Mouse (Mus musculus) small intestine, adult 10 weeks (tissue): ENCODE measurements around the gene Ccdc96. TPM values are rescaled to one million over a fixed set of nuclear protein-coding genes. Genes with fewer than 3 reads are reported as not detected.

Experiments used
- polyA plus RNA-seq: library from polyadenylated mRNA; stranded (reverse); fragments of 350-450 nt; fragmentation: Illumina TruSeq; extraction: RNeasy Lipid Tissue Mini Kit (QIAGEN cat#74804); gene quantifications from one replicate; pipeline ENCODE4 v1.2.3, GENCODE M21; 2014; ENCODE audit warnings: low replicate concordance

Gene Ccdc96
- polyA plus RNA-seq, result not detected

DNA sequence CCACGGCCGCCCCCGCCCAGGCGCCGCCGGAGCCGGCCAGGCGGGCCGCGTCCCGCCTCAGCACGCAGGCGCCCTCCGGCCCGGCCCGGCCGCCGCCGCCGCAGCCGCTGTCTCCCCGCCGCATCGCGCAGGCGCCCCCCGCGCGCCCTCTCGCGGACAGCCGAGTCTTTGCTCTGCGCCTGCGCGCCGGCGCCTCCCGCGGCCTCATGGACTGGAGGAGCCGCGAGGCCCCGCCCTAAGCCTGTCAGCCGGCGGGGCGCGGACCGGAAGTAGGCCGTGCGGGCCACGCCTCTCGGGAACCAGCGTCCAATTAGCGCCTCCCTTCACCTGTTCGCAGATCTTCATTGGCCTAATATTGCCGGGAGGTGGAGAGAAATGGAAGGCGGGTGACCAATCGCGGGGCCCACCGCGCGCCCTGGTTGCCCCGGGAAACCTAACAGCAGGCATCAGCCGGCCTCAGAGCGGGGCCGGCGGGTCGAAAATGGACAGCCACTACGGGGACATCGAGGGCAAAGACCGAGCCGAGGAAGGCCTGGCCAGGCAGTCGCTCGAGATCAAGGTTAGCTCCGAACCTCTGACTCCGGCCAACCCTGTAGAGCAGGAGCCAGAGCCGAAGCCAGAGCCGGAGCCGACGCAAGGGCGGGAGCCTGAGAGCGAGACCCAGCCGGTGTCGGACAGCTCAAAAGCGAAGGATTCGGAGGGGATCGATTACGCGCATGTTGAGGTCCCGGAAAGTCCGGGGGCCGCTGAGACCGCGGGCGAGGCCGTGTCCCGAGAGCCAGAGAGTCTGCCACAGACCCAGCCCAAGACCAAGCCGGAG lies at the start of gene Ccdc96, which contains the start of gene Tada2b:
Ccdc96 (plus strand) TSS at position 418 of the 820 bp plus-strand sequence.
Tada2b (minus strand) TSS at position 115 of the 820 bp plus-strand sequence.

DNA sequence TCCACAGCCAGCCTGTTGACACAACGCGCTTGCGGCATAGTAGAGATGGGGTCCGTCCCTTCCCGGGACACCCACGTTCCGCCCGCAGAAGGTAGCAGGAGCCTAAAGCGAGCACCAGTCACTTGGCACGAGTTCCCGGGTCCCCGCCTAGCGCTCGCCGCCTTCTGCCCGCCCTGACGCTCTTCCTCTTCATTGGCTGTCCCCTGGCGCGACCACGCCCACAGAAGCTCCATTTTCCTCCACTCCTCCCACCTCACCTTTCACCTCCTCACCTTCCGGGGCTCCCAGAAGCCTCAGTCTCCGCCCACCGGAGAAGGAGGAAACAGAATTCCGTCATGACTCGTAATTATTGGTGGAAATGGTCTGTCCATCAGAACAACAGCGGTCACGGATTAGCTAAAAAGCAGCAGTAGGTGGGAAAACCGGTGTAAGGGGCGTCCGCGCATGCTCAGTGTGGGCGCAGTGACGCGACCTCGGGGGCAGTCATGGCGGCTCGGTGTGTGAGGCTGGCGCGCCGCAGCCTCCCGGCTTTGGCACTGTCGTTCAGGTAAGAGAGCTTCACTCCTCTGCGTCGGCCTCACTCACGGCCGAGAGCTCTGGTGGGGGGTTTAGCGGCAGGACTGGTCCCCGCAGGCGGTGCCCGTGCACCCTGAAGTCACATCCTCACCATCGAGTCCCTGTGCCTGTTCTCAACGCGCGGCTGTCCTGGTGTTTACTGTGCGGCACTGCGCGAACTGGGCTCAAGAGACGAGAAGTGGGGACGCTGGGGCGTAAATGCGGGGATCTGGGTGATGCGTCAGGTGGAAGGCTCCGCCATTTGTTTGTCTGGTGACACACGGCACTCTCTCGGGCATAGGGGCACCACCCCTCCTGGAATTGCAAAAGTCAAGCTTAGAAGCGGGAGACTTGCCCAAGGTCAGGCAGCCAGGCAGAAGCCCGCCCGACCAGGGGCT lies 19.4 kb upstream of the Ccdc96 start, which contains the start of gene Grpel1:
Grpel1 (plus strand) TSS at position 290 of the 953 bp plus-strand sequence.

Other genes starting within 250 kb of the Ccdc96 start
- gene Sorcs2, start 86.4 kb upstream of the Ccdc96 start, polyA plus RNA-seq, result 0.30 TPM
- gene Grpel1, start 19.6 kb upstream of the Ccdc96 start, polyA plus RNA-seq, result 10.0 TPM
- gene Tada2b, start 303 bp upstream of the Ccdc96 start, polyA plus RNA-seq, result 13.2 TPM
- gene Tbc1d14, start 108.7 kb downstream of the Ccdc96 start, polyA plus RNA-seq, result 24.1 TPM
- 122 TPM for gene D5Ertd579e, start 211.4 kb downstream of the Ccdc96 start, polyA plus RNA-seq